Mouse (Mus musculus): ENCODE results near the gene Gm21731. TPM values are rescaled to one million over a fixed set of nuclear protein-coding genes. Genes with fewer than 3 reads are reported as not detected.

Gm21731 gene
- polyA plus RNA-seq, 2 experiments = not detected

- WGBS = 92% methylated on average over 9 of the region's 9 CpGs
- no peak for TF ChIP-seq POLR2A (IDR thresholded peaks at IDR 0.05; ENCODE audit: borderline replicate concordance, extremely low read depth, insufficient read depth, insufficient read length)
Observed at GRCm38 (mm10) chr13:120278784-120279183, 39.9 kb downstream of the Gm21731 start.

More at GRCm38 (mm10) chr13:120278784-120279183, 39.9 kb downstream of the Gm21731 start:
- ATAC-seq (ENCODE audit: low FRiP score, low read depth) (no peak), DNase-seq (ENCODE audit: low spot score) (no peak)
- H3K4me2 ChIP-seq (replicated peaks; ENCODE audit: low read depth, low read length, severe bottlenecking) = no peak overlapping the region
- no peaks in the 10 kb centered on the region for H3K9me3 ChIP-seq (ENCODE audit: control insufficient read depth, low read length)
- no peaks in the 10 kb centered on the region for H3K27me3 ChIP-seq (ENCODE audit: control insufficient read depth, insufficient read depth, low read length)
- H3K4me1 ChIP-seq (ENCODE audit: control insufficient read depth, insufficient read depth, low read length) = no peaks in the 10 kb centered on the region
- H3K4me3 ChIP-seq (replicated peaks; ENCODE audit: low read length) = no peak overlapping the region
- no peak overlapping the region for H3K9ac ChIP-seq (ENCODE audit: low read depth, low read length, severe bottlenecking)
- H3K36me3 ChIP-seq (ENCODE audit: control insufficient read depth, insufficient read depth, low read length) = no peaks in the 10 kb centered on the region
- no peak overlapping the region for H3K27ac ChIP-seq (replicated peaks; ENCODE audit: low read depth, low read length)

Other genes with a start within 250 kb of the Gm21731 start
- not detected in 2 replicates for gene Gm36079, start 212.1 kb upstream of the Gm21731 start, polyA plus RNA-seq (2012; rRNA removed)
- gene Gm36079, start 212.1 kb upstream of the Gm21731 start, polyA plus RNA-seq (2014; fragmentation: Nextera tagmentation; extraction: Ambion mirVana) = not detected in 2 replicates
- 0.03 TPM in 1 of 2 replicates, not detected in the other for gene Gm21188, start 186.9 kb upstream of the Gm21731 start, polyA plus RNA-seq (2012; rRNA removed)
- 0.19 TPM in 1 of 2 replicates, not detected in the other for gene Gm21188, start 186.9 kb upstream of the Gm21731 start, polyA plus RNA-seq (2014; fragmentation: Nextera tagmentation; extraction: Ambion mirVana)
- not detected in 2 replicates for gene Gm20767, start 98.9 kb upstream of the Gm21731 start, polyA plus RNA-seq (2012; rRNA removed)
- gene Gm20767, start 98.9 kb upstream of the Gm21731 start, polyA plus RNA-seq (2014; fragmentation: Nextera tagmentation; extraction: Ambion mirVana) = not detected in 2 replicates
- not detected in 2 replicates for gene Gm21818, start 66.7 kb upstream of the Gm21731 start, polyA plus RNA-seq (2012; rRNA removed)
- gene Gm21818, start 66.7 kb upstream of the Gm21731 start, polyA plus RNA-seq (2014; fragmentation: Nextera tagmentation; extraction: Ambion mirVana) = not detected in 2 replicates
- not detected in 2 replicates for gene Gm21762, start 23.2 kb upstream of the Gm21731 start, polyA plus RNA-seq (2012; rRNA removed)
- not detected in 2 replicates for gene Gm21762, start 23.2 kb upstream of the Gm21731 start, polyA plus RNA-seq (2014; fragmentation: Nextera tagmentation; extraction: Ambion mirVana)
- not detected in 2 replicates for gene AF067061, start 24.0 kb downstream of the Gm21731 start, polyA plus RNA-seq (2012; rRNA removed)
- gene AF067061, start 24.0 kb downstream of the Gm21731 start, polyA plus RNA-seq (2014; fragmentation: Nextera tagmentation; extraction: Ambion mirVana) = not detected in 2 replicates
- 0.09 and 0.26 TPM in 2 replicates for gene BC147527, start 61.3 kb downstream of the Gm21731 start, polyA plus RNA-seq (2012; rRNA removed)
- 0.65 and 0.69 TPM in 2 replicates for gene BC147527, start 61.3 kb downstream of the Gm21731 start, polyA plus RNA-seq (2014; fragmentation: Nextera tagmentation; extraction: Ambion mirVana)
- not detected in 2 replicates for gene Tcstv3, start 77.8 kb downstream of the Gm21731 start, polyA plus RNA-seq (2012; rRNA removed)
- gene Tcstv3, start 77.8 kb downstream of the Gm21731 start, polyA plus RNA-seq (2014; fragmentation: Nextera tagmentation; extraction: Ambion mirVana) = not detected in 2 replicates

Measured in limb, embryonic 14.5 days (tissue).